Mouse (Mus musculus) limb, embryonic 15.5 days (tissue): Measurements from ENCODE around the gene Gm44596. TPM values are rescaled to one million over a fixed set of nuclear protein-coding genes. Genes with fewer than 3 reads are reported as not detected.

Experiments
- ATAC-seq: fragments of 200-750 bp; cut with Nextera tagmentation; 2 replicates; pipeline ENCODE4 v1.8.0; 2017; ENCODE audit warnings: low read depth, moderate TSS enrichment; ENCODE audit not compliant: insufficient number of reproducible peaks, low FRiP score, low TSS enrichment
- H3K27ac ChIP-seq: fragments of 300-500 bp; sonication (generic); 2 replicates; pipeline ENCODE4 v1.5.1; 2015; ENCODE audit warnings: moderate library complexity, mild to moderate bottlenecking, inconsistent platforms
- H3K27me3 ChIP-seq: fragments of 300-500 bp; sonication (generic); 2 replicates; pipeline ENCODE4 v1.6.1; 2015; ENCODE audit warnings: inconsistent platforms
- H3K36me3 ChIP-seq: fragments of 300-500 bp; sonication (generic); 2 replicates; pipeline ENCODE4 v1.6.1; 2015; ENCODE audit warnings: inconsistent platforms
- H3K4me1 ChIP-seq: fragments of 300-500 bp; sonication (generic); 2 replicates; pipeline ENCODE4 v1.6.1; 2015; ENCODE audit warnings: inconsistent platforms
- H3K4me2 ChIP-seq: fragments of 300-500 bp; sonication (generic); 2 replicates; pipeline ENCODE4 v1.6.1; 2015; ENCODE audit warnings: mild to moderate bottlenecking, inconsistent platforms
- H3K4me3 ChIP-seq: fragments of 300-500 bp; sonication (generic); 2 replicates; pipeline ENCODE4 v1.5.1; 2015; ENCODE audit warnings: mild to moderate bottlenecking, inconsistent platforms
- H3K9ac ChIP-seq: fragments of 300-500 bp; sonication (generic); 2 replicates; pipeline ENCODE4 v1.6.1; 2015; ENCODE audit warnings: inconsistent platforms
- H3K9me3 ChIP-seq: fragments of 300-500 bp; sonication (generic); 2 replicates; pipeline ENCODE4 v1.6.1; 2016; ENCODE audit warnings: inconsistent platforms
- WGBS: fragments of 180-500 bp; shearing (Covaris S2); methylation state at CpG from one replicate; pipeline ENCODE4 v1.1.7; 2015; 5-methylcytosine and 5-hydroxymethylcytosine counted together
- polyA plus RNA-seq: library from polyadenylated mRNA; unstranded; fragments of >200 nt; fragmentation: Nextera tagmentation; extraction: Ambion mirVana; gene quantifications from 2 replicates; pipeline ENCODE4 v1.2.1, GENCODE M21; 2015

Gm44596 gene
- polyA plus RNA-seq = not detected in 2 replicates

DNA sequence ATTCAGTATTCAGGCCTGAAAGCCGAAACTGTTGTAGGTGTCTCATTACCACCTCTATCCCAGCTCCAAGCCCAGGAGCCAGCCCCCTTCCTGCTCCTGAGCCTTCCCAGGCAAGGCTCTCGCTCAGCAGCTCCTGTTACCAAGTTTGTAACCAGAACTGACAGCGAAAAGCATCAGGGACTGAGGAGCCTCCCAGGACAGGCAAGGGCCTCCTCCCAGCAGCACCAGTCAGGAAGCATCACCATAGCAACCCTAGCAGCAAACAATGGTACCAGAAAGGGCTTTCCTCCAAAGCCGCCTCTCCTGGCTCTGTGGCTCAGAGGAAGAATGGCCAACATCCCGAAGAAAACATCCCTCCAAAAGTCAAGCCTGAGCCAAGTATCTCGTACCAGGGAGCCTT is at the start of gene Gm44596, which contains the start of gene Tex52:
TSS of gene Gm44596 (plus strand) at position 312 of the 400 bp plus-strand sequence.
TSS of gene Tex52 (plus strand) at position 265 of the 400 bp plus-strand sequence.
- Histone ChIP-seq H3K27me3 (no peaks in the 10 kb centered on the region), H3K27ac (peak within 1 kb of the TSS; percentile 57), H3K9me3 (no peaks in the 10 kb centered on the region), H3K36me3 (peaks cover 57% of the 10 kb centered on the region), H3K4me2 (no peak within 1 kb of the TSS), H3K4me1 (peaks cover 7% of the 10 kb centered on the region; the same call in 1 of the 2 replicates), H3K4me3 (no peak within 1 kb of the TSS), H3K9ac (no peak within 1 kb of the TSS)
- WGBS = 52% methylated on average over 6 of the region's 6 CpGs
- 0 out of 2 replicates have a peak, but pooled peaks have one; percentile 15 for ATAC-seq

DNA sequence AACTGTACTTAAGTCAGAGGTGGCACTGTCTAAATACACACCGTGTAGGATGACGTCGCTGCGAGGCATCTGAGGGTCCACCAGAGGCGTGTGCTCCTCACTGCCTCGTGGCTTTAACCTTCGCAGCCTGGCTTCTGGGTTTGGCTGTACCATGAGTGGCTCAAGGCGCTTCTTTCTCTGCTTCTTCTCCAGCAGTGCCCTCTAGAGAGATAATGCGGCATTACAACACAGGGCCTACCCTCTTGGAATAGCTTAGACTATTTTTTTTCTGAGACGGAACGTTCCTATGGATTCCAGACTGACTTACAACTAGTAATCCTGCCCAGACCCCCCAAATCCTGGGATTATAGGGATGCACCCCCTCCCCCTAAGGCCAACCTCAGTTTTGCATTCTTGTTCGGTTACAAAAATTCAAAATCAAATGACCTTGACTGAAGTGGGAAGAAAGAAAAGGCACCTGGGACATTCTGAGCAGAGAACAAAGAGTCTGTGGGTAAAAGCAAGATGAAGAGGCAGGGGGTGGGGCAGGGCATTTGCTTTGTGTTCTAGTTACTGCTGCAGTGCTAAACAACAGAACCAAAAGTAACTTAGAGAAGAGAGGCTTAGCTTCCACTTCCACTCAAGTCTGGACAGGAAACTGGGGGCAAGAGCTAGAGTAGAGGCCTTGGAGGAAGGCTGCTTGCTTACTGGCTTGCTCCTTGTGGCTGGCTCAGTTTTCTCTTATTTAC is 40.7 kb upstream of the Gm44596 start:
- Histone ChIP-seq H3K9ac (no peak overlapping the region), H3K4me1 (peaks cover 9% of the 10 kb centered on the region), H3K4me3 (no peak overlapping the region), H3K4me2 (no peak overlapping the region), H3K27me3 (no peaks in the 10 kb centered on the region), H3K9me3 (no peaks in the 10 kb centered on the region), H3K27ac (no peak overlapping the region), H3K36me3 (peaks cover 50% of the 10 kb centered on the region)
- ATAC-seq = no peak
- WGBS = 25% methylated on average over 12 of the region's 12 CpGs

DNA sequence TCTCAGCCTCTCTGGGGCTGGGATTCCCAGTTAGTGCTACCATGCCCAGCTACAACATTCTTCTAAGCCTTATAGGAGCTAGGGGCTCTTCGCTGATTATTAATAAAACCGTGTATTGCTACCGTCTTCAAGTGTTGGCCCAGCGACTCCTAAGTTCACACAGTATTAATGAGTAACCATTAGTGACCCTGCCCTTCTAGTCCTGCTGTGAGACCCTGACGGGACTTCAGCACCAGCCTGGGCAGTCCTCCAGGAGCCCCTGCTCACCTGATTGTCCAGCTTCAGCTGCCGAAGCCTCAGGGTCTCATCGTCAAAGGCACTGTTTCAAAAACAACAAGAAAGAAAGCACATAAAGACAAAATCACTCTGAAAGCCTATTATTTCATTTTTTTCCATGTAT is 37.8 kb upstream of the Gm44596 start:
- no peak overlapping the region for H3K4me2 ChIP-seq
- no peak overlapping the region for H3K4me3 ChIP-seq
- no peaks in the 10 kb centered on the region for H3K9me3 ChIP-seq
- WGBS = 74% methylated on average over 7 of the region's 7 CpGs
- no peak overlapping the region for H3K9ac ChIP-seq
- peaks cover 14% of the 10 kb centered on the region for H3K4me1 ChIP-seq
- no peaks in the 10 kb centered on the region for H3K27me3 ChIP-seq
- ATAC-seq = no peak
- H3K36me3 ChIP-seq = peaks cover 33% of the 10 kb centered on the region
- H3K27ac ChIP-seq = no peak overlapping the region

DNA sequence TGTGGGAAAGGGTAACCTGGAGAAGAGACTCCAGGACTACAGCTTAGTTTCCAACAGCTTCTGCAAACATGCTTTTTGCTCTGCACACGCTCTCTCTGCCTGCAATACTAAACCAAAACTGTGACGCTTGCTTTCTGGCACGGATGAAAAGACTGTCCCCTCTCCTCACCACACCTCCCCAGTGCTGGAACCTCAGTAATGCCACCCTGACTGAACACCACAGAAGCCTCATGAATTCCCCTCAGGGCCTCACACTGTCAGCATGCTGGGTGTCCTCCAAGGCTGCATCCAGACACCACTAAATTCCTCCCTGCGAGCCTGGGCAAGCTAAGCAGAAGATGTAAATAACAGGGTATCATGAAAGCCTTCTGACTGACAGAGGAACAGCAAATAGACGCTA is 36.4 kb upstream of the Gm44596 start:
- no peaks in the 10 kb centered on the region for H3K9me3 ChIP-seq
- peak overlapping the region; percentile 5; the same call in 1 of the 2 replicates for H3K27ac ChIP-seq
- peaks cover 28% of the 10 kb centered on the region for H3K36me3 ChIP-seq
- peak; percentile 21; the same call in 1 of the 2 replicates for ATAC-seq
- H3K9ac ChIP-seq = no peak overlapping the region
- H3K4me1 ChIP-seq = peaks cover 15% of the 10 kb centered on the region
- 25% methylated on average over 5 of the region's 5 CpGs for WGBS
- no peaks in the 10 kb centered on the region for H3K27me3 ChIP-seq
- no peak overlapping the region for H3K4me2 ChIP-seq
- no peak overlapping the region for H3K4me3 ChIP-seq

DNA sequence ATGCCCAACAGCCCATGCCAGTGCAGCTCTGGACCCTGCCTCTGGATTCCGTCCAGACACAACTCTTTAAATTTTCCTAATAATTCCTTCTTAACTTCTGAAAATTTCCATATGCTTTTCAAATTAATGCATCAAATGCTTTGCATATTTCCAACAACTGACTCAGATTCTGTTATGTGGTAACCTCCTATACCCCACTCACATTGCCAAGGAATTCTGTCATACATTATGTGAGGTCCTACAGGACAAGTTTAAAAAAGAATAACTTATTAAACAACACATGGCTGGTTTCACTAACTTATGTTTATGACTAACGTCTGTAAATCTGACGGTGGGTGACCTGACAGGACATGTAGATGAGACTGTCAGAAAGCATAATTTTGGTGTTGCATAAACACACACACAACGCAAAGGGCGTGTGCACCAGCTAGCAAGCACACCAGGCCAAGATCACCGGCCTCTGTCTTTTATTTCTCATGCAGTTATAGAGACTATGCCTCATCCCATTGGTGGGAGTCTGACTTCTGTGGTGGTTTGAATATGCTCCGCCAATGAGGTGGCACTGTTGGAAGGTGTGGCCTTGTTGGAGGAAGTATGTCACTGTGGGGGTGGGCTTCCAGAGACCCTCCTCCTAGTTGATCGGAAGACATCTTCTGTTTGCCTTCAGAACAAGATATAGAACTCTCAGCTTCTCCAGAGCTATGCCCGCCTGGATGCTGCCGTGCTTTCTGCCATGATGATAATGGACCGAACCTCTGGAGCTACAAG is 33.2 kb upstream of the Gm44596 start:
- H3K4me3 ChIP-seq = no peak overlapping the region
- peaks cover 11% of the 10 kb centered on the region for H3K36me3 ChIP-seq
- H3K27me3 ChIP-seq = no peaks in the 10 kb centered on the region
- WGBS = 79% methylated on average over 11 of the region's 11 CpGs
- peaks cover 15% of the 10 kb centered on the region for H3K4me1 ChIP-seq
- H3K4me2 ChIP-seq = no peak overlapping the region
- H3K9ac ChIP-seq = no peak overlapping the region
- ATAC-seq = peak; percentile 49; the same call in 1 of the 2 replicates
- no peaks in the 10 kb centered on the region for H3K9me3 ChIP-seq
- H3K27ac ChIP-seq = peak overlapping the region; percentile 55; the same call in 1 of the 2 replicates

DNA sequence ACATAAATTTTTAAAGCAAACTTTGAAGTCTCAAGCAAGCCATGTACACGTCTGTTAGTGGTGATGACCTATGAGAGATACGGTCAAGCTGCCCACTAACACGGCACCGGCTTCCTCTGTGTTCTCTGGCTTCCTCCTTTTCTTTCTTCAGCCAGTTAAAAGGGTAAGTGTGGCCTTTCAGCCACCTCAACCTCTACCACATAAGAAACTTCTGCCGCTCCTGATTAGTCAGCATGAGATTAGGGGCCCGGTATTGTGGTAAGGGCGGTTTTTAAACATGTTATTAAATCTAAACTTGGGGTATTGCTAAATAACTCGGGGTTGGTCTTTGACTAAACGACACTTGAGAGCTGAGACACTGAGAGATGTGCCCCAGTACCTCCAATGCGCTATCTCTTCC is 29.7 kb upstream of the Gm44596 start:
- no peak overlapping the region for H3K27ac ChIP-seq
- WGBS = 83% methylated on average over 10 of the region's 10 CpGs
- H3K27me3 ChIP-seq = no peaks in the 10 kb centered on the region
- H3K9me3 ChIP-seq = no peaks in the 10 kb centered on the region
- H3K4me1 ChIP-seq = peaks cover 19% of the 10 kb centered on the region; the same call in 1 of the 2 replicates
- H3K4me3 ChIP-seq = no peak overlapping the region
- no peak overlapping the region for H3K4me2 ChIP-seq
- peaks cover 15% of the 10 kb centered on the region for H3K36me3 ChIP-seq
- no peak overlapping the region for H3K9ac ChIP-seq
- ATAC-seq = no peak

DNA sequence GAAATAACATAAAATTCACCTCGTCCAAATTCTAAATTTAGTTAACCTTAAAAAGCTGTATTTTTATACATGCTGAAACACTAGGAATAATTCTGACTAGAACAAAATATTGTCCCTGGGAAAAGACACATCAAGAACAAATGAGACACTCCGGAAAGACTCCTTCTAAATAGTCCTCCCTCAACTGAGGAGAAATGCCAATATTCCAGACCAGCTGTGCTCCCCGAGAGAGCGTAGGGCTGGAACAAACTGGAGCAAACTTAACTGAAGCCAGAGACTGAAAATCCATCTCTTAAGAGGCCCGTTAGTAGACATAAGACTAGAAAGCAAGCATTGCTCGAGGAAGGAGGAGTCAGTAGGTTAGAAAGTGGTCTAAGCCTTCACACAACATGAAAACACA is 28.5 kb upstream of the Gm44596 start:
- peak overlapping the region; percentile 35; the same call in 1 of the 2 replicates for H3K27ac ChIP-seq
- 63% methylated on average over 6 of the region's 6 CpGs for WGBS
- H3K36me3 ChIP-seq = peaks cover 19% of the 10 kb centered on the region
- no peak overlapping the region for H3K9ac ChIP-seq
- no peak overlapping the region for H3K4me2 ChIP-seq
- H3K27me3 ChIP-seq = no peaks in the 10 kb centered on the region
- ATAC-seq = no peak
- H3K4me3 ChIP-seq = no peak overlapping the region
- H3K9me3 ChIP-seq = no peaks in the 10 kb centered on the region
- peaks cover 19% of the 10 kb centered on the region; the same call in 1 of the 2 replicates for H3K4me1 ChIP-seq

DNA sequence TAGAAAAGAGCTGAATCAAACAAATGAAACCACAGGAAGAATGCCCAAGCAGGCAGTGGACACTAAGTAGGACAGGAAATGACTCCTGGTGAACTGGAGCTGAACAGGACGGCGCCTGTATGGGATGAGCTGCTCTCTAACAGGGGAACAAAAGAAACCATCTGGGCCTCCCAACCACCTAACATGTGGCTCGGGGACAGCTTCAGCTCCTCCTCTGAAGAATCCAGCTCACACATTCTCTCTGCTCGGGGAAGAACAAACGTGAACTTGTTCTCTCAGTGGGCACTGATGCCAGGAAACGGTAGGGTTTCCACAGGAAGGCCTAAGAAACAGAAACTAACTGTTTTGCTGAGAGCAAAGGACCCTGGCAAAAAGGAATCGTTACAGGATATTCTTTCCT is 25.6 kb upstream of the Gm44596 start:
- Histone ChIP-seq H3K9ac (no peak overlapping the region), H3K4me1 (peaks cover 24% of the 10 kb centered on the region), H3K27ac (0 out of 2 replicates have a peak overlapping the region, but pooled peaks have one; percentile 2), H3K36me3 (peaks cover 8% of the 10 kb centered on the region), H3K4me2 (no peak overlapping the region), H3K4me3 (no peak overlapping the region), H3K27me3 (no peaks in the 10 kb centered on the region), H3K9me3 (no peaks in the 10 kb centered on the region)
- 59% methylated on average over 7 of the region's 7 CpGs for WGBS
- no peak for ATAC-seq

DNA sequence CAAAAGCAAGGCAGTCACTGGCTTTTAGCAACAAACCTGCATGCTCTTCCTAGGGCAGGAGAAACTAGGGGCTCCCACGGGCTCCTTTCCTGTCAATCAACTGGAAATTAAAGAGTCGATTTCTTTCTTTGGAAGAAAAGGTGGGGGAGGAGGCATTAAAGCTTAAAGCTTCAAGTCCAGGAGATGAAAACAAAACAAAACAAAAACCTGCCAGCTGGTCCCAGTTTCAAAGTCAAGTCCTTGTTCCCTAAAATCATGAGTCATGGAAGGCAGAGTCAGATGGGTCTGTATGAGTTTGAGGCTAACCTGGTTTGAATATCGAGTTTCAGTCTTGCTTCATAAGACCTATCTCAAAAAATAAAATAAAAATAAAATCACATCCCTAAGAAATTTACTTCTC is 21.2 kb upstream of the Gm44596 start:
- Histone ChIP-seq H3K4me2 (peak overlapping the region; percentile 74; the same call in 1 of the 2 replicates), H3K9ac (no peak overlapping the region), H3K36me3 (peaks cover 33% of the 10 kb centered on the region), H3K4me3 (peak overlapping the region; percentile 85), H3K27me3 (no peaks in the 10 kb centered on the region), H3K9me3 (no peaks in the 10 kb centered on the region), H3K27ac (no peak overlapping the region), H3K4me1 (peaks cover 20% of the 10 kb centered on the region)
- WGBS = 58% methylated on average over 3 of the region's 3 CpGs
- ATAC-seq = no peak

DNA sequence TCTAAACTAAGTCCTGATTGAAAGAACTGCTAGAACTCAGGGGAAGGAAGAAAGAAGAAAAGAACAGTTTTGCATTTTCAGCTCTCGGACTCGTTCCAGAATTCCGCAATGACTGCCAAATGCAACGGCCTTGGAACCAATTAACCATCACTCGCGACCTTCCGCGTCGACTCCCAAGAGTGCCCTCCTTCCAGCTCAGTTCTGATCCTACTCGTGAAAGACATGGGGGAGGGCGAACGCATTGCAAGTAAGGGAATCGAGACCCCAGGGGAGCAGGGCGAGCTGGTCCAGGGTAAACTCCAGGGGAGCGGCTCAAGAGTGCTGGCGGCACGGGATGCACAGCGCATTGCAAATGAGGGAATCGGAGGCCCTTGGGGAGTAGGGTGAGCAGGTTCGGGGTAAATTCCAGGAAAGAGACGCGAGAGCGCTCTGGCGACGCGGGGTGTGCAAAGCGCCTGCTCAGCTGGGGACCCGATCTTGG is 20.1 kb upstream of the Gm44596 start:
- ATAC-seq = peak; percentile 59
- WGBS = under 1% methylated on average over 28 of the region's 28 CpGs

DNA sequence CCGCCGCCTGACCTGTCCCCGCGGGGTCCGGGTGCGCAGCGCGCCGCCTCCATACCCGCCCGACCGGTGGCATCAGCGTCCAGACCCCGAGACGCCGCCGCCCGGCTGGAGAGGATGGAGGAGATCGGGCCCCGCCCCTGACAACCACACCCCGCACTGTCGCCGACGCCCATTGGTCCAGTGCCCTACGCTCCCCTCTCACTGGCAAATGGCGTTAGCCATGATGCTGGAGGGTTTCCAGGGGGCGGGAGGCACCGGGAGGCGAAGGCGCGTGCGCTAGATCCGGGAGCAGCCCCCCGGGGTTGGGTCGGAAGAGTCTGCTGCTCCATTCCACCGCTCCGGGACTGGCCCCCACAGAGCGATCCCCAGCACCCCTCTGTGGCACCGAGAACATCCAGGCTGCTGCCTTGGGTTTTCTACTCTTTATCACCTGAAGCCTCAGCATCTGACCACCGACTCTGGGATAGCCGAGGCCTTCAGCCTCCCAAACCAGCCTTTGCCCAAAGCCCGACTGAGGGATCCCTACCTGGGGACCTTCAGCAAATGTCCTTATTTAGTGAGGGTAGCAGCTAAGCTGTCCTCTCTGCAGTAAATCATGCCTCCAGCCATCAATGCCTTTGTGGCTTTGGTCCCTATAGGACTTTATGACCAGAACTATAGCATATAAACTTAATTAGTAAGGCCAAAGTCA is 19.4 kb upstream of the Gm44596 start, which contains the start of gene Tulp3:
TSS of gene Tulp3 (minus strand) at position 126 of the 691 bp plus-strand sequence.
- Histone ChIP-seq H3K9me3 (no peaks in the 10 kb centered on the region), H3K36me3 (peaks cover 28% of the 10 kb centered on the region), H3K27me3 (no peaks in the 10 kb centered on the region), H3K4me1 (peaks cover 21% of the 10 kb centered on the region), H3K27ac (peak within 1 kb of the TSS; percentile 92), H3K4me2 (peak within 1 kb of the TSS; percentile 74), H3K9ac (peak within 1 kb of the TSS; percentile 65), H3K4me3 (peak within 1 kb of the TSS; percentile 85)
- peak; percentile 97 for ATAC-seq
- WGBS = under 1% methylated on average over 41 of the region's 42 CpGs

More for the DNA sequence above, 20.1 kb upstream of the Gm44596 start:
- no peaks in the 10 kb centered on the region for H3K9me3 ChIP-seq
- peak overlapping the region; percentile 85 for H3K4me3 ChIP-seq
- H3K4me1 ChIP-seq = peaks cover 20% of the 10 kb centered on the region
- peak overlapping the region; percentile 92 for H3K27ac ChIP-seq
- H3K9ac ChIP-seq = peak overlapping the region; percentile 65
- H3K27me3 ChIP-seq = no peaks in the 10 kb centered on the region
- H3K36me3 ChIP-seq = peaks cover 34% of the 10 kb centered on the region
- H3K4me2 ChIP-seq = peak overlapping the region; percentile 74
